Mouse (Mus musculus) urinary bladder, postnatal 14 days (tissue): ENCODE data around the gene Pim1.
"Not testable (repeated sequence)": the region's sequence is repeated elsewhere in the genome, so short reads cannot be mapped to it uniquely, and the experiment has no call there.

ENCODE experiments used
- DNase-seq: peaks from one replicate; pipeline ENCODE4 v3.0.0; 2021; ENCODE audit warnings: low spot score

Pim1 gene

GRCm38 (mm10) chr17:29490713-29491581 lies at the start of gene Pim1:
Gene Pim1, plus strand, starts transcription at chr17:29490753.
- DNase-seq = peak; percentile 51

- DNase-seq = no peak
Observed at GRCm38 (mm10) chr17:29441562-29441961, 49.0 kb upstream of the Pim1 start.

GRCm38 (mm10) chr17:29442131-29442557 lies 48.4 kb upstream of the Pim1 start:
- no peak for DNase-seq

- no peak for DNase-seq
Observed at GRCm38 (mm10) chr17:29443724-29444123, 46.8 kb upstream of the Pim1 start.

- DNase-seq = no peak
Observed at GRCm38 (mm10) chr17:29445072-29445471, 45.5 kb upstream of the Pim1 start.

- DNase-seq = no peak
Observed at GRCm38 (mm10) chr17:29447323-29447722, 43.2 kb upstream of the Pim1 start.

- no peak for DNase-seq
Observed at GRCm38 (mm10) chr17:29448055-29448454, 42.5 kb upstream of the Pim1 start.

- DNase-seq = no peak
Observed at GRCm38 (mm10) chr17:29448561-29448960, 42.0 kb upstream of the Pim1 start.

- peak; percentile 61 for DNase-seq
Observed at GRCm38 (mm10) chr17:29450899-29451840, 39.4 kb upstream of the Pim1 start.

GRCm38 (mm10) chr17:29451841-29452210 lies 38.7 kb upstream of the Pim1 start:
- no peak for DNase-seq

- DNase-seq = not testable (repeated sequence)
Observed at GRCm38 (mm10) chr17:29454119-29454518, 36.4 kb upstream of the Pim1 start.

- DNase-seq = no peak
Observed at GRCm38 (mm10) chr17:29455411-29456120, 35.0 kb upstream of the Pim1 start.

- DNase-seq = no peak
Observed at GRCm38 (mm10) chr17:29456476-29456875, 34.1 kb upstream of the Pim1 start.

GRCm38 (mm10) chr17:29456926-29457325 lies 33.6 kb upstream of the Pim1 start:
- no peak for DNase-seq

GRCm38 (mm10) chr17:29457795-29458560 lies 32.6 kb upstream of the Pim1 start:
- no peak for DNase-seq

- DNase-seq = peak; percentile 75
Observed at GRCm38 (mm10) chr17:29459321-29460118, 31.0 kb upstream of the Pim1 start.

GRCm38 (mm10) chr17:29460119-29460505 lies 30.4 kb upstream of the Pim1 start:
- no peak for DNase-seq

GRCm38 (mm10) chr17:29463627-29464026 lies 26.9 kb upstream of the Pim1 start:
- no peak for DNase-seq

- DNase-seq = no peak
Observed at GRCm38 (mm10) chr17:29464068-29464467, 26.5 kb upstream of the Pim1 start.

- DNase-seq = no peak
Observed at GRCm38 (mm10) chr17:29464519-29465140, 25.9 kb upstream of the Pim1 start.
